Mouse (Mus musculus) kidney, postnatal 25 days (tissue): ENCODE measurements around the gene Atcay.
A peak's percentile ranks its signal among the peaks of the same experiment; 100 is the strongest.
"Not testable (repeated sequence)": the region's sequence is repeated elsewhere in the genome, so short reads cannot be mapped to it uniquely, and the experiment has no call there.

Experiments
- DNase-seq, 2 experiments: peaks; one replicate each; pipeline ENCODE4 v3.0.0; 2021; ENCODE audit warnings: mixed read lengths in 2 of 2

Gene Atcay

GRCm38 (mm10) chr10:81242021-81242420 lies 11.4 kb upstream of the Atcay start:
- DNase-seq: no peak

- peak in 1 of 2 experiments; percentile 65 for DNase-seq
Observed at GRCm38 (mm10) chr10:81240876-81241275, 10.2 kb upstream of the Atcay start.

DNA sequence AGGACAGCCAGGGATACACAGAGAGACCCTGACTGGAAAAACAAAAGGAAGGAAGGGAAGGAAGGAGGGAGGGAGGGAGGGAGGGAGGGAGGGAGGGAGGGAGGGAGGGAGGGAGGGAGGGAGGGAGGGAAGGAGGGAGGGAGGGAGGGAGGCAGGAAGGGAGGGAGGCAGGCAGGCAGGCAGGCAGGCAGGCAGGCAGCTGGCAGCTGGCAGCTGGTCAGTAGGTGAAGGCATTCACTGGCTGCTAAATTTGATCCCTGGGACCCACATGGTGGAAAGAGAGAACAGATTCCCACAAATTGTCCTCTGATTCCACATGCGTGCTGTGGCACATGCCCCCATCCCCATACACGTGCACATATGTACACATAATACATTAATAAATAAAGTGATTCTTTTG lies 8.0 kb upstream of the Atcay start:
- no peak for DNase-seq

GRCm38 (mm10) chr10:81236471-81237268 lies 6.0 kb upstream of the Atcay start:
- DNase-seq: no peak

- no peak for DNase-seq
Observed at GRCm38 (mm10) chr10:81234206-81234605, 3.6 kb upstream of the Atcay start.

- DNase-seq: no peak
Observed at GRCm38 (mm10) chr10:81233226-81233585, 2.6 kb upstream of the Atcay start.

GRCm38 (mm10) chr10:81232580-81233225 lies 2.1 kb upstream of the Atcay start, which contains the start of gene Zfr2:
Gene Zfr2 (plus strand): TSS chr10:81233155.
- DNase-seq: peak; percentile 94 to 95

DNA sequence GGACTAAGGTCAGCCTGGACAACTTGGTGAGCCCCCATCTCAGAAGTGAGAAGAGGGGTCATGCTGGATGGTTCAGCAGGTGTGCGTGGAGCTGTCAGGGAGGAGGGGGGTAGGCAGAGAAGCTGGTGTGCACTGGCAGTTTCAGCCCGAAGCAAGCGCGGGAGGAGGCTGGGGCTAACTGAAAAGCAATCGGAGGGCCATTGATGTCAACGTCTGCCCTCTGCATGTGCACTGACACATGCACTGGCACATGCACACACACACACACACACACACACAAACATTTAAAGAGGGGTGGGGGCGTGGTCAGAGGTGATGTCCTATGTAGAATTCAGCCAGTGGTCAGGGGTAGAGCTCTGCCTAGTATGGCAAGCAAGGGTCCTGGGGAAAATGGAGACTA lies 803 bp upstream of the Atcay start:
- no peak for DNase-seq

GRCm38 (mm10) chr10:81229735-81230437 lies 747 bp downstream of the Atcay start:
- no peak for DNase-seq

DNA sequence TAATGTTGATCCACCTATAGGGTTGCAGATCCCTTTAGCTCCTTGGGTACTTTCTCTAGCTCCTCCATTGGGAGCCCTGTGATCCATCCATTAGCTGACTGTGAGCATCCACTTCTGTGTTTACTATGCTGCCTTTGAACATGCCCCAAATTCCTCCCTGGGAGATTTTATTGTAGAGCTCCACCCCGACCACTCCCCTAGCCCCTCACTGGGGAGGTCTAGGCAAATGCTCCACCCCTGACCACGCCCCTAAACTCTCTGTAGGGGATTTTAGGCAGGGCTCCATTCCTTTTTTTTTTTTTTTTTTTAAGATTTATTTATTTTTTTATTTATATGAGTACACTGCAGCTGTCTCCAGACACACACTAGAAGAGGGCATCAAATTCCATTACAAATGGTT lies 6.9 kb downstream of the Atcay start:
- DNase-seq: not testable (repeated sequence)

GRCm38 (mm10) chr10:81221402-81222015 lies 9.1 kb downstream of the Atcay start:
- no peak for DNase-seq

- DNase-seq: peak; percentile 77 to 83
Observed at GRCm38 (mm10) chr10:81217964-81218363, 12.7 kb downstream of the Atcay start.

DNA sequence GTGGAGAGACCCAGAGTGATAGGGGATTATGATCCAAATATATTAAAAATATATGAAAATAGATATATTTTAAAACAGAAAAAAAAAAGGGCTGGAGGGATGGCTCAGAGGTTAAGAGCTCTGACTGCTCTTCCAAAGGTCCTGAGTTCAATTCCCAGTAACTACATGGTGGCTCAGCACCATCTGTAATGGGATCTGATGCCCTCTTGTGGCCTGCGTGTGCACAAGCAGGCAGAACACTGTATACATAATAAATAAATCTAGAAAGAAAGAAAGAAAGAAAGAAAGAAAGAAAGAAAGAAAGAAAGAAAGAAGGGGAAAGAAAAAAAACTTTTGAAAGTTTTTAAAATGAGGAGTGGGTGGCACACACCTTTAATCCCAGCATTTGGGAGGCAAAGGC lies 13.4 kb downstream of the Atcay start:
- DNase-seq: peak in 1 of 2 experiments; percentile 19

- no peak for DNase-seq
Observed at GRCm38 (mm10) chr10:81216810-81217209, 13.8 kb downstream of the Atcay start.

DNA sequence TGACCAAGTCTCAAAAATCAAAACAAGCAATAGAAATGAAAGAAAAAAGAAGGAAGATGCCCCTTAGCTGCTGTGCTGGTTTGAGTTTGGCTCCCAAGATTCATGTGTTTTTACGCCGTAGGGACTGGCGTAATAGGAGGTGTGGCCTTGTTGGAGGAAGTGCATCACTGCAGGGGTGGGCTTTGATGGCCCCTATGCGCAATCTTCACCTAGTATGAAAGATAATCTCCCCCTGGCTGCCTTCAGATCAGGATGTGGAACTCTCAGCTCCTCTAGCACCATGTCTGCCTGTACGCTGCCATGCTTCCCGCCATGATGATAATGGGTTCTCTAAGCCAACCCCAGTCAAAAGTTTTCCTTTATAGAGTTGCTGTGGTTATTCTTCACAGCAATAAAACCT lies 14.4 kb downstream of the Atcay start:
- no peak for DNase-seq

DNA sequence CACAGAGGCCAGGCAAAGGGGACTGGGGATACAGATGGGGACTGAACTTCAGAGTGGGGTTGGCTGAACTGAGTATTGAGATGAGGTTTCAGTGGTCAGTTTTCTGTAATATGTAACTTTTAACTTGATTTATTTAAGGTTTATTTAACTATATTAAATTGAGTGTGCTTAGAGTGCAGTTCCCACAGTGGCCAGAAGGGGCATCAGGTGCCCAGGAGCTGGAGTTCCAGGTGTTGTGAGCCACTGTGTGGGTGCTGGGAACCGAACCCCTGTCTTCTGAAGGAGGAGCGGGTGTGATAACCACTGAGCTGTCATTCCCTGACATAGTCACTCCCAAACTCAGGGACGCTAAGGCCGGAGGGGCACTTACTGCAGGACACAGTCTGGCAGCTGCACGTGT lies 20.5 kb downstream of the Atcay start:
- DNase-seq: no peak

DNA sequence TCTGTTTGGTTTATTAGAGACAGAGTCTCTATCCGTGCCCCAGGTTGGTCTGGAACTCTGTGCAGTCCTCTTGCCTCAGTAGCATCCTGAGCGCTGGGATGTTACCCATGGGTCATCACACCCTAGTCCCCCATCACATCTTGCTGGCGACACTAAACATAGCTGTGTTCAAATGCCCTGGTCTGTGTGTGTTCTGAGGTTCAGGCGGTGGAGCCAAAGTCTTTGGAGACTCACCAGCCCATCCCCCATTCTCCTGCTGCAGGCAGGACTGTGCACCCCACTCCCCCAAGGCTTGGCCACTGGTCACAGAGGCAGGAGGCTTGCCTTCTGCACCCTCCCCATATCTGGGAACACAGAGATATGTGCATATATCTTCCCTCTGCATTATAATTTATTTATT lies 26.5 kb downstream of the Atcay start:
- DNase-seq: no peak

DNA sequence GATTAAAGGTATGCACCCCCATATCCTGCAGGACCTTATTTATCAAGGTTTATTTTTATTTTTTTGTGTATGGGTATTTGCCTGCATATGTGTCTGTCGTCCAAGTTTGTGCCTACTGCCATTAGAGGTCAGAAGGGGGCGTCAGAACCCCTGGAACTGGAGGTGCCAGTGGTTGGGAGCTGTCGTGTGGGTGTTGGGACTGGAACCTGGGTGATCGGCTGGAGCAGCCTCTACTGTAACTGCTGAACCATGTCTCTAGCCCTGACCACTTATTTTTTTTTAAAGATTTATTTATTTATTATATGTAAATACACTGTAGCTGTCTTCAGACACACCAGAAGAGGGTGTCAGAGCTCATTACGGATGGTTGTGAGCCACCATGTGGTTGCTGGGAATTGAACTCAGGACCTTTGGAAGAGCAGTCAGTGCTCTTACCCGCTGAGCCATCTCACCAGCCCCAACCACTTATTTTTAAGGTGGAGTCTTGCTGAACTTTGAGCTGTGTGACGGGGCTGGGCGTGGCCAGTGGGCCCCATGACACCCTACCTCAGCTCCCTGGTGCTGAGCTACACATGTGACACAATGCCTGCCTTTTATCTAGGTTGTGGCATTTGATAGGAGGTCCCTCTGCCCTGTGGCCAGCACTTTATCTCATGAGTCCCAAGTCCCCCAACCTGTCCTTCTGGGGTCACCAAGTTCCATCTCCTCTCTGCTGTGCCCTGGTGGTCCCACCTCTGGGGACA lies 27.5 kb downstream of the Atcay start:
- no peak for DNase-seq

- no peak for DNase-seq
Observed at GRCm38 (mm10) chr10:81201807-81202758, 28.6 kb downstream of the Atcay start, which contains the start of gene Nmrk2. Gene Nmrk2 (minus strand): TSS chr10:81202051.

DNA sequence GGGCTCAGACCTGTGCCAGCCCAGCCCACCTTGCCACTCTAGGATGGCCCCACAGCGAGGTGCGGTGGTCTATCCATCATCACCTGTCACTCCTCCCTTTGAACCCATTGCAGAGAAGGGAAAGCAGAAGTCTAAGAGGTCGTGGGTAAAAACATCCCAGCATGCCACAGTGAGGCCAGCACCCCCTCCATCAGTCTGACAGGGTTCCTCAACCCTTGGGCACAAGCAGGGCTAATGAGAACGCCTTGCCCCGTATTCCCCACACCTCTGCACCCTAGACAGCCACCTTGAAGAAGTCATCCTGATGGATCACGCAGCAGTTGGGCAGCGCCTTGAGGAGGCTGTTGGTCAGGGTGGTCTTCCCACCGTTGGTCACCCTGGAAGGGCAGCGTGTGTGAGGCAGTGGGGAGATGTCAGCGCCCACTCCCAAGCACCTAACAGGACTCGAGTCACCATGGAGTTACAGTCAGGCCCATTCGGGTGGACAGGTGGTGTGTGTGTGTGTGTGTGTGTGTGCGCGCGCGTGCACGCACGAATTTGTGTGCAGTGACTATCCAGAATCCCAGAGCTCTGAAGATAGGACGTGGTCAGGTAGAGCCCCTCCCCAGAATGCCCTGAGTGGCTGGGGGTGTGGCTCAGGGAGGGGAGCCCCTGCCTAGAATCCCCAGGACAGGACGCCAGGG lies 29.9 kb downstream of the Atcay start:
- no peak for DNase-seq

DNA sequence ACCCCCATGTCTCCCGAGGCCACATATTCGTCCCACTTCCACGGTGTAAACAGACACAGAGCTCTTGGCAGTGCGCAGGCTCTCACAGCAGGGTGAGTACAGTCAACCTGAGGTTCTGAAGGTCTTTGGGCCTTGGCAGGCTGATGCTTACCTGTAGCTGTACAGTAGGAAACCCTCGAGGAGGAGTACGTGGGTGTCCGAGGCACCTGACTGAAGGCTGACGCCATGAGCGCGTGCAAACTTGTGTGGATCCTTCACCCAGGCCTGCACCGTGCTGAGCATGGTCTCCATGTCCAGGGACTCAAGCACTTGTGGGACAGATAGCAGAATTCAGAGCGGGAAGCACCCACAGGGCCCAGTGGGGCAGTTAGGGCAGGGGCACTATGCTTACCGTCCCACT lies 30.5 kb downstream of the Atcay start:
- DNase-seq: no peak
